Mouse (Mus musculus): Measurements from ENCODE around the gene 4930432M17Rik.

DNA sequence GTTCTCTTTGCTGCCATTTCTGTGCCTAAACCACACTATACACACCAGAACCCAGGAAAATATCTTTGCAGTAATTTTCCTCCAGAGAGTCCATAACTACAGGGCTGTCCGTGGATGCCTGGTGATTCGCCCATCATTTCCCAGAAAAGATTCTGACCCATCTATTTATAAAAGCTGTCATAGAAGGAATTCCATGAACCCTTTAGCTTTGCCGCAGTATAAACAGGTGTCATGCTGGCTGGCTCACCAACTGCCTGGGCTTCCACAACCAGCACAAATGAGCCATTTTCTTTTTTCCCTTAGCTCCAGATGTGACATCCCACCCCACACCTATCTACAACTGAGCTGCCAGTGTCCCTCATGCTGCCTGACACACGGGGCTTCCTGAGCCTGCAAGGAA is 14.0 kb downstream of the 4930432M17Rik start:
- TF ChIP-seq TAL1 (IDR thresholded peaks at IDR 0.05; ENCODE audit: low read length) (no peak), GATA1 (IDR thresholded peaks at IDR 0.05; ENCODE audit: low read length) (no peak)

All from erythroblast, embryonic 14.5 days (primary cell).